Mouse (Mus musculus) lung, postnatal 0 days (tissue): ENCODE data around the gene Metap1d. TPM values are rescaled to one million over a fixed set of nuclear protein-coding genes. Genes with fewer than 3 reads are reported as not detected.

ENCODE experiments used
- ATAC-seq: fragments of 200-750 bp; cut with Nextera tagmentation; 2 replicates; pipeline ENCODE4 v1.8.0; 2017; ENCODE audit warnings: moderate library complexity
- DNase-seq: peaks from one replicate; pipeline ENCODE4 v3.0.0-alpha.2; 2016; ENCODE audit warnings: low spot score
- H3K27ac ChIP-seq: fragments of 300-500 bp; sonication (generic); 2 replicates; pipeline ENCODE4 v1.5.1; 2014; ENCODE audit warnings: antibody characterized with exemption, mild to moderate bottlenecking, low read length, mixed read lengths
- H3K27me3 ChIP-seq: fragments of 300-500 bp; sonication (generic); replicated peaks from 2 replicates; pipeline ENCODE4 v1.6.1; 2014; ENCODE audit warnings: low read length, mixed read lengths; ENCODE audit not compliant: insufficient read depth
- H3K36me3 ChIP-seq: fragments of 300-500 bp; sonication (generic); 2 replicates; pipeline ENCODE4 v1.6.1; 2014; ENCODE audit warnings: low read length, mixed read lengths; ENCODE audit not compliant: insufficient read depth
- H3K4me1 ChIP-seq: fragments of 300-500 bp; sonication (generic); 2 replicates; pipeline ENCODE4 v1.6.1; 2014; ENCODE audit warnings: antibody characterized with exemption, low read depth, low read length, mixed read lengths; ENCODE audit not compliant: insufficient read depth
- H3K4me2 ChIP-seq: fragments of 300-500 bp; sonication (generic); replicated peaks from 2 replicates; pipeline ENCODE4 v1.6.1; 2014; ENCODE audit warnings: low read depth, mild to moderate bottlenecking, low read length, moderate library complexity, mixed read lengths
- H3K4me3 ChIP-seq: fragments of 300-500 bp; sonication (generic); 2 replicates; pipeline ENCODE4 v1.5.1; 2014; ENCODE audit warnings: low read depth, low read length
- H3K9ac ChIP-seq: fragments of 300-500 bp; sonication (generic); replicated peaks from 2 replicates; pipeline ENCODE4 v1.6.1; 2014; ENCODE audit warnings: low read depth, mild to moderate bottlenecking
- H3K9me3 ChIP-seq: fragments of 300-500 bp; sonication (generic); 2 replicates; pipeline ENCODE4 v1.6.1; 2016; ENCODE audit warnings: low read length, mixed read lengths
- CTCF ChIP-seq: IDR thresholded peaks from 2 replicates; pipeline ENCODE4 v1.5.1; 2016; ENCODE audit warnings: antibody characterized with exemption, mild to moderate bottlenecking
- EP300 ChIP-seq: IDR thresholded peaks from 2 replicates; pipeline ENCODE4 v1.6.1; 2016; ENCODE audit warnings: antibody characterized with exemption, mild to moderate bottlenecking, control low read depth
- WGBS: fragments of 180-500 bp; shearing (Covaris S2); extraction: QIAGEN DNeasy Blood & Tissue Kit; methylation state at CpG from one replicate; pipeline ENCODE4 v1.1.7; 2014; 5-methylcytosine and 5-hydroxymethylcytosine counted together
- polyA plus RNA-seq: library from polyadenylated mRNA; unstranded; fragments of >200 nt; fragmentation: Nextera tagmentation; extraction: Ambion mirVana; gene quantifications from 2 replicates; pipeline ENCODE4 v1.2.1, GENCODE M21; 2015

Metap1d gene
- polyA plus RNA-seq, 1 experiment from 2014 or later: 15.3 TPM

- DNase-seq (no peak), ATAC-seq (no peak)
- TF ChIP-seq EP300 (no peak), CTCF (no peak)
- H3K27me3 ChIP-seq: no peaks in the 10 kb centered on the region
- no peak overlapping the region for H3K27ac ChIP-seq
- no peak overlapping the region for H3K4me2 ChIP-seq
- H3K9me3 ChIP-seq: no peaks in the 10 kb centered on the region
- H3K4me1 ChIP-seq: no peaks in the 10 kb centered on the region
- H3K9ac ChIP-seq: no peak overlapping the region
- H3K4me3 ChIP-seq: no peak overlapping the region
- no peaks in the 10 kb centered on the region for H3K36me3 ChIP-seq
- WGBS: 95% methylated on average over 1 of the region's 1 CpGs
Observed at GRCm38 (mm10) chr2:71459659-71460058, 6.6 kb downstream of the Metap1d start.

GRCm38 (mm10) chr2:71461139-71461538, 8.1 kb downstream of the Metap1d start:
- no peak overlapping the region for H3K9ac ChIP-seq
- H3K27me3 ChIP-seq: no peaks in the 10 kb centered on the region
- ATAC-seq (no peak), DNase-seq (no peak)
- H3K4me3 ChIP-seq: no peak overlapping the region
- H3K9me3 ChIP-seq: no peaks in the 10 kb centered on the region
- H3K36me3 ChIP-seq: no peaks in the 10 kb centered on the region
- no peaks in the 10 kb centered on the region for H3K4me1 ChIP-seq
- TF ChIP-seq CTCF: no peak
- TF ChIP-seq EP300: no peak
- H3K4me2 ChIP-seq: no peak overlapping the region
- 67% methylated on average over 6 of the region's 6 CpGs for WGBS
- no peak overlapping the region for H3K27ac ChIP-seq

DNA sequence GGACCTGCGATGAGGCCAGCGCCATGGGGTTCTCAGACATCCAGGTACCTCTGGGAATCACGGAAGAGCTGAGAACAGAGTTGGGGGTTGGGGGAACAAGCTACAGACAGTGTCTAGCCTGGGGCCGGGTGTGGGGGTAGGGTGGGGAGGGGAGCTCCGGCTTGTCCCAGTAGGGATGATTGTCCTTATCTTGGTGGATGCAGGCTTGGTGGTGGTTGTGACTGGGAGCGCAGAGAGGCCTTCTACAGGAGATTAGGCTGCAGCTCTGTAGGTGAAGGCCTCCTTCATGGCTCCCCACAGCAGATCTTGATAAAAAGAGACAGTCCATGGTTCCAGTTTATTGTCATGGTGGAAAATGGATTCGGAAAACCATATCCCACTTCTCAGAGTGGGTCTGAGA, 8.5 kb downstream of the Metap1d start:
- Histone ChIP-seq H3K9me3 (no peaks in the 10 kb centered on the region), H3K27me3 (no peaks in the 10 kb centered on the region), H3K4me1 (no peaks in the 10 kb centered on the region), H3K36me3 (no peaks in the 10 kb centered on the region), H3K4me3 (no peak overlapping the region), H3K9ac (no peak overlapping the region), H3K27ac (no peak overlapping the region), H3K4me2 (no peak overlapping the region)
- ATAC-seq (no peak), DNase-seq (no peak)
- TF ChIP-seq CTCF: no peak
- TF ChIP-seq EP300: no peak
- WGBS: 63% methylated on average over 7 of the region's 7 CpGs

DNA sequence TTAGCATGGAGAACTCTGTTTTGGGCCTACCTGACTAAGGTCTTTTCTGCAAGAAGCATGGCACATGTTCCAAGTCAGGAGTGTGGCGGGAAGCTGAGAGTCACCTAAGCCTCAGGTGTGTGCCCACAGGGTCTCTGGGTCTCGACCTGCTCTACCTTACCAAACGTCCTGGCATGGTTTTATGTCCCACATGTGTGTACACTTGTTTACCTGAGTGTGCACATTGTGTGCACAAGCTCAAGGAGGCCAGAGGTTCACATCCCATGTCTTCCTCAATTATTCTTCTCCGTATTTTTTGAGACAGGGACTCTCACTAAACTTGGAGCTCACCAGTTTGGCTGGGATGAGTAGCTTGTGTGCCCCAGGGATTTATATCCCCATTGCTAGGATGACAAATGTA, 9.0 kb downstream of the Metap1d start:
- no peaks in the 10 kb centered on the region for H3K9me3 ChIP-seq
- DNase-seq: no peak
- no peaks in the 10 kb centered on the region for H3K27me3 ChIP-seq
- H3K27ac ChIP-seq: no peak overlapping the region
- ATAC-seq: no peak
- no peak overlapping the region for H3K4me2 ChIP-seq
- 87% methylated on average over 4 of the region's 4 CpGs for WGBS
- no peak for TF ChIP-seq EP300
- no peak for TF ChIP-seq CTCF
- no peak overlapping the region for H3K4me3 ChIP-seq
- H3K9ac ChIP-seq: no peak overlapping the region
- no peaks in the 10 kb centered on the region for H3K4me1 ChIP-seq
- H3K36me3 ChIP-seq: no peaks in the 10 kb centered on the region

GRCm38 (mm10) chr2:71462553-71462952, 9.5 kb downstream of the Metap1d start:
- no peak overlapping the region for H3K4me3 ChIP-seq
- TF ChIP-seq EP300: no peak
- no peak for TF ChIP-seq CTCF
- no peaks in the 10 kb centered on the region for H3K9me3 ChIP-seq
- DNase-seq (no peak), ATAC-seq (no peak)
- H3K9ac ChIP-seq: no peak overlapping the region
- H3K27me3 ChIP-seq: no peaks in the 10 kb centered on the region
- H3K36me3 ChIP-seq: no peaks in the 10 kb centered on the region
- H3K4me1 ChIP-seq: no peaks in the 10 kb centered on the region
- no peak overlapping the region for H3K27ac ChIP-seq
- WGBS: 74% methylated on average over 3 of the region's 3 CpGs
- H3K4me2 ChIP-seq: no peak overlapping the region

GRCm38 (mm10) chr2:71466103-71466502, 13.0 kb downstream of the Metap1d start:
- ATAC-seq (no peak), DNase-seq (no peak)
- Histone ChIP-seq H3K36me3 (no peaks in the 10 kb centered on the region), H3K27me3 (no peaks in the 10 kb centered on the region), H3K9me3 (no peaks in the 10 kb centered on the region), H3K4me3 (no peak overlapping the region), H3K27ac (no peak overlapping the region), H3K4me1 (no peaks in the 10 kb centered on the region), H3K4me2 (no peak overlapping the region), H3K9ac (no peak overlapping the region)
- WGBS: 32% methylated on average over 3 of the region's 6 CpGs
- TF ChIP-seq EP300: no peak
- no peak for TF ChIP-seq CTCF

- Histone ChIP-seq H3K27ac (no peak overlapping the region), H3K36me3 (no peaks in the 10 kb centered on the region), H3K27me3 (no peaks in the 10 kb centered on the region), H3K9me3 (no peaks in the 10 kb centered on the region), H3K4me3 (no peak overlapping the region), H3K4me2 (no peak overlapping the region), H3K9ac (no peak overlapping the region), H3K4me1 (no peaks in the 10 kb centered on the region)
- ATAC-seq (no peak), DNase-seq (no peak)
- 73% methylated on average over 11 of the region's 11 CpGs for WGBS
- TF ChIP-seq CTCF (no peak), EP300 (no peak)
Observed at GRCm38 (mm10) chr2:71466861-71467450, 13.9 kb downstream of the Metap1d start.
